Mouse (Mus musculus) kidney, adult 8-10 months (tissue): Measurements from ENCODE around the gene Sec61a1.

ENCODE experiments used
- DNase-seq, 2 experiments: peaks; one replicate each; pipeline ENCODE4 v3.0.0; 2022

Sec61a1 gene

DNA sequence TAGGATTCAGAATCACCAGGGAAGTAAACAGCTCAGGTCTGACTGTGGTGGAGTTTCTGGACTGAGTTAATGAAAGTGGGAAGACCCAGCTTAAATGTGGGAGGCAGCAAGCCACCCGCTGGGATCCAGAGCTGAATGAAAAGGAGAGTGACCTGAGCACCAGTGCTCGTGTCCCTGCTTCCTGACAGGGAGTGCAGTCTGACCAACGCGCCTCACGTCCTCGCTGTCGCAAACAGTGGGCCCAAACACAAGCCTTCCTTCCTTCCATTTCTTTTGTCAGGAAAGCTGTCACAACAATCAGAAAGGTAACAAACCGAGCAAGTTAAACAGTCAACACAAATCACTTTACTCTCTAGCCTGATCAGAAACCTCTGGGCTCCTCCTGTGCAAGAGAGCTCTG lies 2.7 kb downstream of the Sec61a1 start:
- DNase-seq: no peak

GRCm38 (mm10) chr6:88514546-88514945 lies 4.2 kb downstream of the Sec61a1 start:
- DNase-seq: no peak

GRCm38 (mm10) chr6:88513984-88514383 lies 4.7 kb downstream of the Sec61a1 start:
- DNase-seq: no peak

DNA sequence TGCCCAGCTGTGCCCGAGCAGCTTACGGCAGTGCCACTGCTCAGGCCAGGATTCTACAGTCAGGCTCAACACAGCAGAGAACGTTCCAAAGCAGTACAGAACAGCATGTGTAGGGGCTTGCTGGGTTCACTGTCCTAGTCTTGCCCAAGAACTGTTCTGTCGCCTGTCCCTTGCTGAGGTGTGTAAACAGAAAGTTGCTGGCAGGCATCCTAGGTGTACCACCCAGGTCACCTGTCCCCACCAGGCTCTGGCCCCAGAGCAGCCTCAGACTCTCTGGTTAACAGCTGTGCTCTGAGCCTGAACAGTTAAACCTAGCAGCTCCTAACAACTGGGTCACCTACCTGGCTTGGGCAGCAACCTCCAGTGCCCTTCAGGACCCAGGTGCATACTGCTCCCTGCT lies 15.7 kb downstream of the Sec61a1 start:
- DNase-seq: no peak

- no peak for DNase-seq
These were observed 16.4 kb downstream of the Sec61a1 start for GRCm38 (mm10) chr6:88502030-88502970.

- DNase-seq: no peak
These were observed 18.3 kb downstream of the Sec61a1 start for GRCm38 (mm10) chr6:88500405-88500767.

- no peak for DNase-seq
These were observed 19.0 kb downstream of the Sec61a1 start for GRCm38 (mm10) chr6:88499481-88500404.

DNA sequence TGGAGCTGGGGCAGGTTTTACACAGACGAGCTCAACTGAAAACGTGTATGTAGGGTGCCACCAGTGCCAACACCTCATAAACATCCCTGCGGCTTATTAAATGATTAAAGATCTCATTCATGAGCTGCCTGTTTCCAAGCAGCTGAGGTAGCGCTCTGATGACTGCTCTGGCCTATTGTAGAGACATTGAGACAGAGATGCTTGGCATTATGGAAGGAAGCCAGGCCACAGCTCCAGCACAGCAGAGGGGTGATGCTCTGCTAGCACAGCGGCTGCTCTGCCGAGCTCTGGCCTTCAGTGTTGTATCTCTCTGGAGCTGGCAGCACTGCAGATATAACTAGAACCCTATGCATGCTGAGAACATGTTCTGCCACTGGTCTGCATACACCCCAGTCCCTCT lies 25.0 kb downstream of the Sec61a1 start:
- no peak for DNase-seq

- DNase-seq: no peak
These were observed 27.9 kb downstream of the Sec61a1 start for GRCm38 (mm10) chr6:88490629-88491354.

GRCm38 (mm10) chr6:88489834-88490233 lies 28.9 kb downstream of the Sec61a1 start:
- DNase-seq: no peak

- DNase-seq: no peak
These were observed 29.7 kb downstream of the Sec61a1 start for GRCm38 (mm10) chr6:88489026-88489425.

DNA sequence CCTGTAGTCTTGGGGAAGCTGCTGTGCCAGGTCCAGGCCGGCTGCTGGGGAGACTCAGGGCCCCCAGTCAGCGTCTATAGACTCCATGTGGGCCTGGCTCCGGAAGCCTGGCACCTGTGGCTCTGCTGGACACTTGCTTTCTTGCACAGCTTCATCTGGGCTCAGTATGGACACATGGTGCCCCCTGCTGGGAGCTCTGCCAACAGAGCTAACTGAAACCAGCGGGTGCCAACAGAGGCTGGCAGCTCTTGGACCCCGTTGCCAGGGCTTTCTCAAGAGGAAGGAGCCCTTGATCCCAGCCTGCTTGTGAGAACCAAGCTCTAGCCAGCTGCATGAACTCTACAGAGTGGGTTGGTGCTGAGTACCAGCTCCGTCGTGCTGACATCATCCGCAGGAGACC lies 31.8 kb downstream of the Sec61a1 start:
- DNase-seq: peak in 1 of 2 experiments; percentile 47

- DNase-seq: no peak
These were observed 33.3 kb downstream of the Sec61a1 start for GRCm38 (mm10) chr6:88485378-88485777.

DNA sequence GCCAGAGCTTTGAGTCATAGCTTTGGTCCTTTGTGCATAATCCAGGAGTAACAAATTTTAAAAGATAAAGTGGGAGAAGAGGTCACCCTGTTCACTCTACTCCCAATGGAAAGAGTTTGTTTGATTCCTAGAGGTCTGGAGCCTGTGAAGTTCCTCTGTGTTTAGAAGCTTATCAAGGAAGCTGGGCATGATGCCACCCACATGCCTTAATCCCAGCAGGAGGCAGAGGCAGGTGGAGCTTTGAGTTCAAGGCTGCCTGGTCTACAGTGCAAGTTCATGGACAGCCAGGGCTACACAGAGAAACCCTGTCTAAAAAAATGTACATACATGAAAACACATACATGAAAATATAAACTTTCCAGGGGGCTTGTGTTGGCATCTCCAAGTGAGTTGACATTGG lies 34.8 kb downstream of the Sec61a1 start:
- DNase-seq: no peak

DNA sequence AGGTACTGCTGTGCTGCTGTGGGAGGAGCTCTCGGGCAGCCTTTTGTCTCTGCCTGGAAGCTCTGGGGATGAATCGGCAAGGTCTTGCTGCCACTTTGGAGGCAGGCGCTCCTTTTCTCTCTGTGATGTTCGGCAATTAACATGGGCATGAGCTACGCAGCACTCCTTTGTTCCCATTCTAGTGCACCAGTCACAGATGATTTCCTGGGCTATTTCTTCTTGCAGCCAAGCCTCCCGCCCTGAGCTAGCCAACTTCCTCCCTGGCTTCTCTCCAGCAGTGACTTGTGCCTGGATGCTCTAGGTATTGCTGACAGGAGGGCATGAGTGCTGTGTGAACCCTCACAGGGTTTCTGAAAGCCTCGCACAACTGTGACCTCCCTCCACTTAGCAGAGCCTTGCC lies 35.6 kb downstream of the Sec61a1 start:
- DNase-seq: peak in 1 of 2 experiments; percentile 32

DNA sequence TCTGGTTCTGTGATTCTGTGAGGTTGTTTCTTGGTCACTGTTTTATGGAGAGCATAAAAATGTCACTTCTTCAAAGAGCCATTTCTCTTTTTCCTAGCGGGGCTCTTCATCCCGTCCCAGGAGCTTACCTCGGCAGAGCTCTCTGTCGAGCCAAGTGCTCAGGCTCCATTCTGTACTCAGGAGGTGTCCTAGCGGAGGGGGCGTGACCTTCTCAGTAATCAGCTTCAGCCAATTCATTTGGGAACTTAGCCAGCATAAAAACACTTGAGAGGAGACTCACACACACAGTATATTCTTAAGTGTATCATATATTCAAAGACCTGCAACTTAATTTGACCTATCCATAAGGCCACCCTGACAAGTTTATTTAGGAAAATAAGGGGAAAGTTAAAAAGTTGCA lies 38.3 kb downstream of the Sec61a1 start:
- DNase-seq: no peak

DNA sequence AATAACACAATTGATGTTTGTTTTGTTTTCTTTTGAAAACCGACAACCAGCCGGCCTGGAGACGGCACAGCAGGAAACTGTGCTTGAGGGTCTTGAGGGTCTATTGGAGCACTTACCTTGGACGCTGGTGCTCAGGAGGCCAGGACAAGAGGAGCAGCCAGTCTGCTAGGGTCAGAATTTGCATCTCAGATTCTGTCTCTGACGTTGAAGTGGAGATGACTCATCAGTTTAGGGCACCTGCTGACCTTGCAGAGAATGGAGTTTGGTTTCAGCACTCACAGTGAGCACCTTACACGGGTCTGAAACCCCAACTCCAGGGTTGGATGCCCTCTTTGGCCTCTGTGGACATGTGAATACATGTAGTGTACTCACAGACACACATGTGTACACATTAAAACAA lies 48.8 kb downstream of the Sec61a1 start:
- DNase-seq: no peak

DNA sequence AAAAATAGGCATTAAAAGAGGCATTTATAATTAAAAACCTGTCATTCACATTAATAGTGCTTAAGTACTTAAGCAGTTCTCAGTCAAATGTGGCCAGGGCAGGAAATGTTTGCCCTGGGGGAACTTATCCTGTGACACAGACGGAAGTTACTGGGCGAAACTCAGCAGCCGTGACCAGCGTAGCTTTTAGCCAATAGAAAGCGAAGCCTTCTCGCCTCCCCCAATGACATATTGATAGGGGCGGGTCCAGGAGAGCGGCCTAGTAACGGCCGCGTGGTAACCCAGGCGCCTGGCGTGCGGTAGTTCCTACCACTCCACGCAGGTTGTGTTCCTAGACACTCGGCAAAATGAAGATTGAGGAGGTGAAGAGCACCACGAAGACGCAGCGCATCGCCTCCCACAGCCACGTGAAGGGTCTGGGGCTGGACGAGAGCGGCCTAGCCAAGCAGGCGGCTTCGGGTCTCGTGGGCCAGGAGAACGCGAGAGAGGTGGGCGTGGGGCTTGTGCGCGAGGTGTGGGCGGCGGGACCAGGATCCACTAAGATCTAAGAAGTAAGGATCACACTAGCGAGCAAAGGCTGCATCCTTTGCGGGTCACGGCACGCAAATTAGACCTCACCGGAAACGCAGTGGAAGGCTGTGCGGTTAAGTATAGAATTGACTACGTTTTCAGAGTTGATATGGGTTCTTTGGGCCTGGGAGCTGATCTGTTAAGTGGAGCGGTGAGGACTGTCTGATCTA lies 53.4 kb downstream of the Sec61a1 start, which contains the start of gene Ruvbl1:
Gene Ruvbl1 (plus strand): TSS at position 229 of the 740 bp plus-strand sequence.
- peak; percentile 94 for DNase-seq

GRCm38 (mm10) chr6:88454545-88454944 lies 64.2 kb downstream of the Sec61a1 start:
- no peak for DNase-seq
